Mouse (Mus musculus) right cerebral cortex, postnatal 36 days (tissue): ENCODE data around the gene Gm13271.
A peak's percentile ranks its signal among the peaks of the same experiment; 100 is the strongest.
"Not testable (repeated sequence)": the region's sequence is repeated elsewhere in the genome, so short reads cannot be mapped to it uniquely, and the experiment has no call there.

Experiments
- DNase-seq, 2 experiments: peaks; one replicate each; pipeline ENCODE4 v3.0.0; 2022; ENCODE audit warnings: low spot score in 2 of 2, mixed read lengths in 1 of 2

Gene Gm13271

GRCm38 (mm10) chr4:88754818-88755340 lies at the start of gene Gm13271:
Gm13271 (plus strand) TSS chr4:88754868.
- peak; percentile 61 to 73 for DNase-seq

GRCm38 (mm10) chr4:88705924-88706323 lies 48.7 kb upstream of the Gm13271 start:
- no peak for DNase-seq

- DNase-seq = no peak
Measured at GRCm38 (mm10) chr4:88707128-88707826, 47.4 kb upstream of the Gm13271 start.

GRCm38 (mm10) chr4:88714281-88714680 lies 40.4 kb upstream of the Gm13271 start:
- DNase-seq = no peak

- no peak for DNase-seq
Measured at GRCm38 (mm10) chr4:88715059-88715458, 39.6 kb upstream of the Gm13271 start.

- no peak for DNase-seq
Measured at GRCm38 (mm10) chr4:88718715-88719114, 36.0 kb upstream of the Gm13271 start.

GRCm38 (mm10) chr4:88721791-88722721 lies 32.6 kb upstream of the Gm13271 start, which contains the start of the genes Gm26566 and Klhl9:
Gm26566 (plus strand) TSS chr4:88721805.
Klhl9 (minus strand) TSS chr4:88722465.
- peak; percentile 81 to 82 for DNase-seq

- no peak for DNase-seq
Measured at GRCm38 (mm10) chr4:88723497-88724090, 31.1 kb upstream of the Gm13271 start.

- DNase-seq = no peak
Measured at GRCm38 (mm10) chr4:88726727-88727126, 27.9 kb upstream of the Gm13271 start.

GRCm38 (mm10) chr4:88727324-88727723 lies 27.3 kb upstream of the Gm13271 start:
- DNase-seq = no peak

- DNase-seq = no peak
Measured at GRCm38 (mm10) chr4:88738480-88738879, 16.2 kb upstream of the Gm13271 start.

GRCm38 (mm10) chr4:88739036-88739435 lies 15.6 kb upstream of the Gm13271 start:
- no peak for DNase-seq

GRCm38 (mm10) chr4:88741426-88741825 lies 13.2 kb upstream of the Gm13271 start:
- no peak for DNase-seq

- no peak for DNase-seq
Measured at GRCm38 (mm10) chr4:88742771-88743371, 11.8 kb upstream of the Gm13271 start.

- DNase-seq = no peak
Measured at GRCm38 (mm10) chr4:88744207-88744606, 10.5 kb upstream of the Gm13271 start.

GRCm38 (mm10) chr4:88749926-88750325 lies 4.7 kb upstream of the Gm13271 start:
- no peak for DNase-seq

GRCm38 (mm10) chr4:88756581-88757513 lies 2.2 kb downstream of the Gm13271 start:
- DNase-seq = not testable (repeated sequence)

GRCm38 (mm10) chr4:88757628-88758031 lies 3.0 kb downstream of the Gm13271 start:
- peak; percentile 90 for DNase-seq

GRCm38 (mm10) chr4:88758751-88759150 lies 4.1 kb downstream of the Gm13271 start:
- not testable (repeated sequence) for DNase-seq

GRCm38 (mm10) chr4:88759610-88760268 lies 5.1 kb downstream of the Gm13271 start, which contains the start of gene Gm13283:
Gm13283 (plus strand) TSS chr4:88760119.
- DNase-seq = peak in 1 of 2 experiments; percentile 14
